Mouse (Mus musculus) left cerebral cortex, adult 18-20 months (tissue): ENCODE data around the gene Dio2. TPM values are rescaled to one million over a fixed set of nuclear protein-coding genes. Genes with fewer than 3 reads are reported as not detected.

Experiments
- DNase-seq, 2 experiments: peaks; one replicate each; pipeline ENCODE4 v3.0.0; 2021 to 2022; ENCODE audit warnings: low spot score in 2 of 2, mixed read lengths in 1 of 2
- long read RNA-seq, 2 experiments: library from polyadenylated mRNA; stranded (forward); transcript quantifications; one replicate each; pipeline ENCODE4 v2.0.0; 2021
- total RNA-seq, 2 experiments: library from RNA; stranded (reverse); gene quantifications; 2 replicates each; pipeline ENCODE4 v1.2.3; 2021

Gene Dio2
- 10 to 100 TPM; 45.8 to 68.5 TPM for total RNA-seq
- long read RNA-seq, experiment 1, full-length matches to known transcripts, result 45 of 79 reads
- long read RNA-seq, experiment 1, partial matches to known transcripts, result 0 of 79 reads
- long read RNA-seq, experiment 1, other reads (novel, unspliced or antisense), result 34 of 79 reads
- long read RNA-seq, experiment 2, full-length matches to known transcripts, result 13 of 29 reads
- long read RNA-seq, experiment 2, partial matches to known transcripts, result 0 of 29 reads
- long read RNA-seq, experiment 2, other reads (novel, unspliced or antisense), result 16 of 29 reads

DNA sequence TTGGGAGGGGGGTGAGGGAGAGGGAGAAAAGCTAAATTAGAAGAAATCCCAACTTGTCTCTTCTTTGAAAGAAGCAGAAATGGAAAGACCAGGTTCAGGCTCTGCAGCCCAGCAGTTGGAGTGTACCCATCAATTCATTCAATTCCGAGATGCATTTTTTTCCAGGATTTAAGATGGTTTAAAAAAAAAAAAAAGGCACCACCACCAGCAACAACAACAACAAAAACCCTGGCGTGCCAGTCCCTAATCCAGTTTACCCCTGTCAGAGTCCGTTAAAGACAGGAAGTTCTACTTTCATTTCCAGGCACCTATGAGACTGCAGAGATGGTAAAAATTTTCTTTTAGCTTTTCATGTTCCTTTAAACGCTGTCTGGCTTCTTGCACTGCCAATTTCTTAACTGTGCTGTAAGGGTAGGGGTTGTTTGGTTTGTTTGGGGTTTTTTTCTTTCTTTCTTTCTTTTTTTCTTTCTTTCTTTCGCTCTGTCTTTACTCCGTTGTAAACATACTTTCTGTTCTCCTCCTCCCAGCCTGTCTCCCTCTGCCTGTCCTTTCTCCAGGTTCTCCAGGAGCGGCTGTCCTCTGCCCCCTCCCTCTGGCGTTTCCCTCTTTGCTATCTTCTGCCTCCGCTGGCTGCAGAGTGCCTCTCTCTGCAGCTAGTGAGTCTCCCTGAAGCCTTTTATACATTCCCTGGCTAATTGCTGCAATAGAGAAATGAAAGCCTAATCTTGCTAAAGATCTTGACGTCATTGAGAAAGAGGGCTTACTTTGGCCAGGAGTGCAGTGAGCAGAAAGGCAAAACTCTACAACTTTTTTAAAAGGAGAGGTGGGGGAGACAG, at the start of gene Dio2:
TSS of gene Dio2 (minus strand) at position 51 of the 836 bp plus-strand sequence.
- peak; percentile 13 to 31 for DNase-seq

DNA sequence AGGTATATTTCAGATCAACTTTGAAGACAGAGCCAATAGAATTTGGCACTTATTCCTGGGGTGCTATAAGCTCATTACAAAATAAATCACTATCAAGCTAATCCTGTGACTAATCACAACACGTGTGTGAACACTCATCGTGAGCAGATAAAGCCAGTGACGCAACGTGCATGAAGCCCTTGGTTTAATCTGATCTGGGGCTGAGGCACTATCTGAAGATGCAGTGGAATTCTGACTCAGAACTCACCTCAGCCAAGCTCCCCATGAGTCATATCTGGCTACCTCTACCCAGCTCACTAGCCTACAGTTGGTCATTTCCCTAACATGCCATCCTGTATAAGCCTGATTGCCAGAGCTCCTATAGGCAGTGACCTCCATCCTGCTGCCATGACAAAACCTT, 43.2 kb upstream of the Dio2 start:
- no peak for DNase-seq

DNA sequence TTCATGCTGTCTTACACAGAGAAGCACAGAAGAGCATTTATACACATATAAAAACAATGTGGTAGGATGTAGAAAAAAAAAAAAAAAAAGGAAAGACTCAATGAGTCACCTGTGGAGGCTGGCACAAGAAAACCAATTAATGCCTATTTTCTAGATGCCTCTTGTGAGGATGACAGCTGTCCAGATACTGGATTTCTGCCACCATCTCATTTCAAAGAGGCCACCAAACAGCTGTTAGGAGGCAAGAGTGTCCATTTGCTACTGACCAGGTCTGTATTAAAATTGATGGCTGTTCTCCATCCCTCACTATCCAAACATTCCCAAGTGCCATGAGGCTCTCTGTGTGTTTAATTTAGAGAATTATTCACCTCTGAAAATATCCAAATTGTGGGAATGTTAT, 6.5 kb upstream of the Dio2 start:
- DNase-seq, result no peak

DNA sequence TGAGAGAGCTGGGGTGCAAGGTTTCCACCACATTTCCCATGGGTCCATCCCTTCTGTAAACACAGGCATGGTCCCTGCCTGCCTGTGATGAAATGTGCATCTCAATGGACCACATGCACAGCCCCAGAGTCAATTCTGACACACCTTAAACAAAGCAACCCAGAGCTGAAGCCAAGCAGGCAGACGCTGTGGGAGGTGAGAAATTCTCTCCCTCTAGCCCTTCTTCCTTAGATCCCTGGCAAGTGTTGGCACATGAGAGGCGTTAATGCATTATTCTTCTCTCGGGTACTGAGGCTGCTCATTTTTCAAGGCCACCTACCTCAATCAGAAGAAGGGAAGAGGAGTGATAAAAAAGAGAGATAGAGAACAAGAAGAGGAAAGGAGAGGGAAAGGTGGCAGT, 5.4 kb upstream of the Dio2 start:
- DNase-seq, result peak in 1 of 2 experiments; percentile 54

DNA sequence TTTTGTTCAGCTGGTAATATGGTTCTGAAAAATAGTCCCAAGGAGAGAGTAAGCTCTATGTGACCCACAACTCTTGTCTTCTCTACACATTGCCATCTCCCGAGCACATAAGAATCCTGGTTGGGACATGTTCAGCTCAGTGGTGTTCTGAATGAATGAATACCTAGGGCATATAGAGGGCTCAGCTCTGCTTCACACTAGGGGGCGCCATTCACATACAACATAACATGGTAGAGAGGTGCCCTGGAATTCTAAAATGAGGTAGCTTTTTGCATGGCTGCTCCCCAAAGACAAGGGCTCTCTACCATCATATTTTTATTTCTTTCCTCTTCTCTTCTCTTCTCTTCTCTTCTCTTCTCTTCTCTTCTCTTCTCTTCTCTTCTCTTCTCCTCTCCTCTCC, 2.2 kb upstream of the Dio2 start:
- DNase-seq, result peak; percentile 72 to 79

GRCm38 (mm10) chr12:90737932-90738331, 306 bp downstream of the Dio2 start:
- peak in 1 of 2 experiments; percentile 9 for DNase-seq

GRCm38 (mm10) chr12:90735447-90735846, 2.8 kb downstream of the Dio2 start:
- no peak for DNase-seq

GRCm38 (mm10) chr12:90734503-90734902, 3.7 kb downstream of the Dio2 start:
- no peak for DNase-seq

GRCm38 (mm10) chr12:90733721-90734120, 4.5 kb downstream of the Dio2 start:
- DNase-seq, result no peak

GRCm38 (mm10) chr12:90729648-90730047, 8.6 kb downstream of the Dio2 start:
- DNase-seq, result peak; percentile 47 to 61

DNA sequence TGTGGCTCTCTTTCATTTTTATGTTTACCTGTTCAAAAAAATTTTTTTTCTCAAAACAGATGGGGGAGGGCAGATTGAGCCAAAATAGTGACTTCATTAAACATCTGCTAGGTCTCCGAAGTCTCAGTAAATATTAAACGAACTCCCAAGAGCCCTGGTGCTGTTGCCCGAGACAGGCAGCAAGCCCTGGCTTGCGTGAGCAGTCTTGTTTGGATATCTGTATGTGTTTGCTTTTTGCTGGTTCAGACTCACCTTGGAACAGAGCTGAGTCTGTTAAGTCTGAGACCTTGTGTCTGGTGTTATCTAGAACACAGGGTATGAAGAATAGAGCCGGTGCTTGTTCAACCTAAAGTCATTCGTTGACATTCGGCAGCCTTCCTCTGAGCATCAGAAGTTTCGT, 13.1 kb downstream of the Dio2 start:
- no peak for DNase-seq

DNA sequence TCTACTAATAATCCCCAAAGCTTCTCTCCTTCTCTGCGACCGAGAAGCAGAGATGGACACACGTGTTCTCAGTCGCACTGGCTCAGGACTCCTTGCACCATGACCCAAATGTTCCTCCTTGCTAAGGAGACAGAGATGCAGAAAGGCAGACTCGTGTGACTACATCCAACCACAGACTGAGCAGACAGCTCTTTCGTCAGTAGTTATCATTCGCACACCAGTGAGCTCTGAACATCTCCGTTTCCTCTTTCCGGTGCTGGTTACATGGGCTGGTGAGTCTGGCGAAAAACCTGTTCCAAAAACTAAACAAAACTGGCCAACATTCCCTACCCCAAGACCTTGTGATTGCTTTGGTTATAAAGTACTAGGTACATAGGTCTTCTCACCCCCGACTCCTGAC, 13.6 kb downstream of the Dio2 start:
- no peak for DNase-seq

GRCm38 (mm10) chr12:90694135-90694534, 44.1 kb downstream of the Dio2 start:
- DNase-seq, result no peak
